Mouse (Mus musculus) right cerebral cortex, postnatal 10 days (tissue): Measurements from ENCODE around the gene Akt1s1.
A peak's percentile ranks its signal among the peaks of the same experiment; 100 is the strongest.
"Not testable (repeated sequence)": the region's sequence is repeated elsewhere in the genome, so short reads cannot be mapped to it uniquely, and the experiment has no call there.

Source experiments
- DNase-seq, 2 experiments: peaks; one replicate each; pipeline ENCODE4 v3.0.0; 2021; ENCODE audit warnings: low spot score in 2 of 2

Gene Akt1s1

DNA sequence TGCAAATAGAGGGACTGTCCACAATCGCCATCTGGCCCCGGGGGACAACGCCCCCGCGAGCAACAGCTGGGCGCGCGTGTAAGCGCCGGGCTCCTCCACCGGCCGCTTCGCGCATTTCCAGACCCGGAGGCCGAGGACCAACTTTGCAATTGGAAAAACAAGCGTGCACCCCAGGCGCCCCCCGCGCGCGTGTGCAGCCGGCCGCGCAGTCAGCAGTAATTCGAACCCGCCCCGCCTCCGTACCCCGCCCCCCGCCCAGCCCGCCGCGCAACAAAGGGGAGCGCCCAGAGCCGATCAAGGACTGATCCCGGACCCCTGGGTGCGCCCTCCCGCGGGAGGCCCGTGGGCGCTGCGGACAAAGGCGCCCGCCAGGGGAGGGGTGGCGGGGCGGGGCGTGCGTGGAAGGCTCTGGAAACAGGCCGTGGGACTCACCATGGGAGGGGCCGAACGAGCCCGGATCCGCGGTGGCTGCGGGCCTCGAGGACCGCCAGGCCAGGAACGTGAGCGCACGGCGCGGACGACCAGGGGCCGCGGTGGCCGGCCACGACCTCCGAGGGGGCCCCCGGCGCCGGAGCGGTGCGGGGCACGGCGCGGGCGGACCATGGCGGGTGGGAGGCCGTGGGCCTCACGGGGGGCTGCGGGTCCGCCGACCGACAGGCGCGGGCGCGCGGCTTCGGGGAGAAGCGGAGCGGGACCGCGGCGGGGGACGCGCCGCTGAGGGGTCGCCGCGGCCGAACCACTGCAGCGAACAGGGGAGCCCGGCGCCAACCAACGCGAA lies 20.3 kb downstream of the Akt1s1 start:
- peak; percentile 70 to 74 for DNase-seq

DNA sequence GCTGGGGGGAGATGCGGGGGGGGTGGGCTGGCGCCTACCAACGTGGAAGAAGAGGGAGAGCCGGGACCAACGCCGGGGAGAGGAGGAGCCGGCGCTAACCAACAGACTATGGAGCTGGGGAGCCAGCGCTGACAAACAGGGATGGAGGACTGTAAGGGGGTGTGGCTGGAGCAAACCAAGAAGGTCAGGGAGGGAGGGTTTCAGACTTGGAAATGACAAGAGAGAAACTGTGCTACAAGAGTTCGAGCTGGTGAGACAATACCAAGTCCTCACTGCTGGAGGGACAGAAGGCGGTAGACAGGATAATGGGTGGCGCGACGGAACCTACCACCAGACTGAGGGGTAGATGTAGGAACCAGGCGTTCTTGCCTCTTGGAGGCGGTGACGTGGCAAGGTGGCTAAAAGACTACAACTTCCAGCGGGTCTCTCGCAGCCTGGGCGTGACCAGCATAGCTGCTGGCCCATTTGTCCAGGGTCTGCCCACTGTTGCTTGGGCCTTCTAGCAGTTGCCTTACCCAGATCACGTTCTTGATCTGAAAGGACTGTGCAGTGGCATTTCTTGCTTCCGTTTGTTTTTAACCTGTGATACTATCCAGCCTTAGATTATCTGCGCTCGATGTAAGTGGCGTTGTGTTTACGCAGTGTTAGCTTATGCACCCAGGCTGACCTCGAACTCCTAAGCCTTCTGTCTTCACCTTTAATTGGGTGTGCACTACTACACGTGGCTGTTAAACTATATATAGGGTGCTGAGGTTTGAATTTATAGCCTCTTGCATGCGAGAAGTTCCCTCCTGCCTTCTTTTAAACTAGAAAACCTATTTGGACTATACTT lies 21.1 kb downstream of the Akt1s1 start, which contains the start of gene Ptov1:
TSS of gene Ptov1 (minus strand) at position 92 of the 832 bp plus-strand sequence.
- DNase-seq: peak; percentile 97 to 99

DNA sequence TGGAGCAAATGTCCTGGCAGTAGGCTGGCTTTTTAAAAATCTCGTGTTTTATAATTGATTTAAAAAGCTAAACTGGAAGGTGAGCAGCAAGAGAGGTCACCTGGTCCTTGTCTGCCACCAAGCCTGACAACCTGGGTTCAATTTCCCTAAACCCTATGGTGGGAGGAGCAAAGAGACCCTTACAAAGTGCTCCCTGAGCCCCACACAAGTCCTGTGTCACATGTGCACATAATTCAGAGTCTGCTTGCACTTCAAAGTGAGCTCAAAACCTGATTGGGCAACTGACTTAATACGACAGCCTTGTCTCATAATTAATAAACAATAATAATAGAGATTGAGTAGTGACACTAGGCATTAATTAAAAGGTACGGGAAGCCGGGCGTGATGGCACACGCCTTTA lies 21.8 kb downstream of the Akt1s1 start:
- DNase-seq: no peak

DNA sequence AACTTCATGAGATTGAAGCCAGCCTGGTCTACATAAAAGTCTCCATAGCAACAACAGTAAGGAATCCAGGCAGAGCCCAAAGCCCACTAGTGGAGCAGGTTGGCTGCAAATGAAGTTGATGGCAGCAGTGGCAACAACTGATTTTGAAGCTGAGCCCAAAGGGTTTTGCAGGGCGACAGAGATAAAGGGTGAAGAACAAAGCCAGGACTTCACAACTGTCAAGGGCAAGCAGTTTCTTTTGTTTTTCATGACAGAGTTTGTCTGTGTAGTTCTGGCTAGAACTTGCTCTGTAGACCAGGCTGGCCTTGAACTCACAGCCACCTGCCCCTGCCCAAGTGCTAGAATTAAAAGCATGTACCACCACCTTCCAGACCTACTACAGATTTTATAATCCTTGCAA lies 22.4 kb downstream of the Akt1s1 start:
- DNase-seq: no peak

DNA sequence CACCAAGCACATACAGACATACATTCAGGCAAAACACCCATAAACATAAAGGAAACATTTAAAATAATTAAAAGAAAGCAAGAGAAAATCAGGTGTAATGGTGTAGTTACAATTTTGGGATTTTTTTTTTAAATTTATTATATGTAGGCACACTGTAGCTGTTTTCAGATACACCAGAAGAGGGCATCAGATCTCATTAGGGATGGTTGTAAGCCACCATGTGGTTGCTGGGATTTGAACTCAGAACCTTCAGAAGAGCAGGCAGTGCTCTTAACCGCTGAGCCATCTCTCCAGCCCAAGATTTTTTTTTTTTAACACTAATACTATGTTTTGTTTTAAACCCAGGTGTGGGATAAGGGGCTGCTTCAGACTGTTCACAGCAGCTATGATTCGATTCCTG lies 23.0 kb downstream of the Akt1s1 start:
- not testable (repeated sequence) for DNase-seq

DNA sequence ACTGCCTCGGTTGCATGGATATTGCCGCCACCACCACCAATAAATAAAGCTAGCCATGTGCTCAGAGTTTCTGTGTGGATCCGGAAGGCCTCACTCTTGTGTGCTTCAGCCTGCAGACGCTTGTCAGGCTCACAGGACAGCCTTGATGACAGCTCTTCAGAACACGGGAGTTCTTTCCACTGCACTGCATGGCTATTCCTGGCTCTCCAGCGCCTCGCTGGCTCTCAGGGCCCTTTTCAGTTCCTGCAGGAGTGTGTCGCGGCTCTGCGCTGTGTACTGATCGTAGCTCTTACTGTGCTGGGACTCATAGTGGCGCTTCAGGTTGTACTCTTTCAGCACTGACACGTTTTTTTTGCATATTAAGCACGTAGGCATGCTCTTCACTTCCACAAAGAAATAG lies 29.0 kb downstream of the Akt1s1 start:
- DNase-seq: no peak

DNA sequence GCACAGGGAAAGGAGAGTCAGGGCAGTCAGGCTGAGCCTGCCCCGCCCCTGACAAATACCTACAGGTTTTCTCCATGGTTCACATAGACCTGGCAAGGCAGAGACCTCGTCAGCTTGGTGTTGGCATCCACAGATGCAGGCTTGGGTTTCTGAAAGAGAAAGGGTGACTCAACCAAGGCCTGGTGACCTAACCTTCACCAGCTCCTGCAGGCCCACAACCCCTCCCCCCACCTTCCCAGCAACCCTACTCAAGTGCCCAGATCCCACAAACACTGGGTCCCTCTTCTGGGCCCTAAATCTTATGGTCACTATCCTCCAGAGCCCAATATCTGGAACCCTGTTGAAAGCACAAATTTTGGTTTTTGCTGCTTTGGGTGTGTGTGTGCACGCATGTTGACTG lies 34.2 kb downstream of the Akt1s1 start:
- DNase-seq: no peak

DNA sequence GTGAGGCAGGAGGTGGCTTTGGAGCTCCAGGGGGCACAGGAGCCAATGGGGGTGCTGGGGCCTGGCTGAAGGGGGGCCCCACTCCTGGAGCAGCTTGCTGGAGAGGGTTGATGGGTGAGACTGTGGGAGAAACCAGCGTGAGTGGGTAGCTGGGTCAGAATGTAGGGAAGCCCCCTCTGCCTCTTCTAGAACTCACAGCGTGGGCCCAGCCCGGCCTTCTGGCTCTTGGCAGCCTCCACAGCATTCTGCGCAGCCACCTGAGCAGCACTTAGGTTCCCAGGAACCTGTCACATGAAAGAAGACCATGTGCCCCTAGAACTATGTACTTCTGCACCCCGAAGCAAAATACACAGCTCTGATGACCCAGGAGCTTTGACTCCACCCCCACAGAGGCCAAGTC lies 35.8 kb downstream of the Akt1s1 start:
- no peak for DNase-seq

DNA sequence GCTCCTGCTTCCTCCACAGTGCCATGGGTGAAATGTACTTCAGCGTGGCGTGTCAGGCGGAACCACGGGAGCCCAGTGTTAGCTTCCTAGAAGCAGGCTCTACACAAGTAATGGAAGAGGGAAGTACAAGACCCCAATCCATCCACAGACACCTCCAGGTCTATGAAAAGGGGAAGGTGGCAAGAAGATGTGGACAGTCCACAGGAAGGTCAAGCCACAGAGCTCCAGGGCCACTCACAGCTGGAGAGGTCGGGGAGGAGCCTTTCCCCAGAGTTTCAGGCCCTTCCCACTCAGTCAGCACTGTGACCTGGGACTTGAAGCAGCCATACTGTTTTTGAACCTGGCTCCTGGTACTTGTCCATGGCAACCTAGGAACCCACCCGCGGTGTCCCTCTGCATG lies 38.2 kb downstream of the Akt1s1 start:
- DNase-seq: no peak

DNA sequence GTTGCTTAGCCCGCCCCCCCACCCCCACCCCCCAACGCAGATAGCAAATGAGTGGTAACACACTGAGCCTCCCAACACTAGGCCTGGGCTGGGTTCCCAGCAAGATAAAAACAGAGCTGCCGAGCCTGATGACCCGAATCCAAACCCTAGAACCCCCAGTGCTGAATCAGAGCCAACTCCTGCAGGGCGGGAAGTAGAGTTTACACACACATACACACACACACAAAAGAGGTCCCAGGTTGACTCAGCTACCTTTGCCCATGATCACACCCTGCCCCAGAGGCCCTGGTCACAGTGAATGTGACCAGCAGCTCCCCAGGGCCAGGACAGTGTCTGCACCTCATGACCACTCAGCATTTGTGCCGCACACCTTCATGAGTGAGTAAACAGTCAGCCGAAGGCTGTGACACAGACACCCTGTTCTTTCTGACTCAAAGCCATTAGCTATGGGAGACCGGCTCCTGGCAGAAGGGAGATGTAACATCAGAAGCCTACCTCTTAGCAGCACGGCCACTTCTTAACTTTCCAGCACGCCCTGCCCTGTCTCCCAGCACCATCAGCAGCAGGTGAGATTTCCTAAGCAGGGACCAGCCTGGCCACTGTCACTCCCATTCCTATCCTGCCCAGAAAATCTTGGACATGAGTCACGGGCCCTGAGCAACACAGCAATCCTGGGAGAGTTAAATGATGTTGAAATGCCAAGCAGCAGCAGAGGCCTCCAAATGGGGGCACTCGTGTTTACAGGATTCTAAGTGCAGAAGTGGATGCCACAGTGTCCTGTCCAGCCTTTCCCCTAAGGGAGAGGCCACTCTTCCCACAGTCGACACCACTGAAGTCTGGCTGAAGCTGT lies 39.7 kb downstream of the Akt1s1 start:
- DNase-seq: no peak

DNA sequence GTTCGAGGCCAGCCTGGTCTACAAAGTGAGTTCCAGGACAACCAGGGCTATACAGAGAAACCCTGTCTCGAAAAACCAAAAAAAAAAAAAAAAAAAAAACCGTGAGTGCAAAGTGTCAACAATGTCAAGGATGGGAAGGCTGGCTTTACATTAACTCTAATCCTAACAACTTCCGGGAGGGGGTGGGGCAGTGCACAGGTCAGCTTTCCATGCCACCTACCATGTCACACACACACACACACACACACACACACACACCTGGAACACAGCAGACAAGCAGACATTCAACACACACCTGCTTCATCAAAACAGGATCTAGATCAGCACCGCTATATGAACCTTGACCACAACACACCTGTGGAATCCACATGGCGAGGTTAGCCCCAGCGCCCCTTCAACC lies 41.4 kb downstream of the Akt1s1 start:
- no peak for DNase-seq

DNA sequence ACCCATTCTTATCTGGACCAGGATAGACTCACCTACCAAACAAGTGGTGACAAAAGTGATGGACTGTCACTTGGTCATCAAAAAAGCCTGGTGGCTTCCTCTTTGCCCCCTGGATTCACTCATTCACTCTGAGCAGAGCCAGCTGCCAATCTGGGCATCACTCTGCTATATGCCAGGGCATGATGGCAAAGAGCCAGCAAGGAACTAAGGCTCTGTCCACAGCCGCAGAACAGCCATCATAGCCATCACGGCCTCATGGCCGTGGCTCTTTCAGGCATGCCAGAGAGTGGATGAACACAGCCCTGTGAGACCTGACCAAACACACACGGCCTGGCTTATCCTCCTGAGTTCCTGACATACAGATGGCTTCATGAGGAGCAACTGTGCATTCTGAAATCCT lies 41.9 kb downstream of the Akt1s1 start:
- peak in 1 of 2 experiments; percentile 53 for DNase-seq

DNA sequence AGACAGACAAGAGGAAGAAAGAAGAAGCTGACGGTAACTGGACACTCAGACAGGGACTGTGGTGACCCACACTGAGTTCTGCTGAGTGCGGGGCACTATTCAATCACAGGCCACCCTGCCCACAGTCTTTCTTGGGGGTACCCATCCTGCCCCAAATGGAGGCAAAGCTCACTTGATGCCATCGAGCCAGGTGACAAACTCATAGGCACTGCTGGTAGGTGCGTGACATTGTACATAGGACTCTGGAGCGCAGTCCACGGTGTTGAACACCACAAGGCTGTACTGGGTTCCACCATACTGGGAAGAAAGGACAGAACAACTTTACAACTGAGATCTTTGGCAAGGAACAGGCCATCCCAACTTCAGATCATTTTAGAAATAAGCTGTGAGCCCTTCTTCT lies 42.8 kb downstream of the Akt1s1 start:
- DNase-seq: no peak

DNA sequence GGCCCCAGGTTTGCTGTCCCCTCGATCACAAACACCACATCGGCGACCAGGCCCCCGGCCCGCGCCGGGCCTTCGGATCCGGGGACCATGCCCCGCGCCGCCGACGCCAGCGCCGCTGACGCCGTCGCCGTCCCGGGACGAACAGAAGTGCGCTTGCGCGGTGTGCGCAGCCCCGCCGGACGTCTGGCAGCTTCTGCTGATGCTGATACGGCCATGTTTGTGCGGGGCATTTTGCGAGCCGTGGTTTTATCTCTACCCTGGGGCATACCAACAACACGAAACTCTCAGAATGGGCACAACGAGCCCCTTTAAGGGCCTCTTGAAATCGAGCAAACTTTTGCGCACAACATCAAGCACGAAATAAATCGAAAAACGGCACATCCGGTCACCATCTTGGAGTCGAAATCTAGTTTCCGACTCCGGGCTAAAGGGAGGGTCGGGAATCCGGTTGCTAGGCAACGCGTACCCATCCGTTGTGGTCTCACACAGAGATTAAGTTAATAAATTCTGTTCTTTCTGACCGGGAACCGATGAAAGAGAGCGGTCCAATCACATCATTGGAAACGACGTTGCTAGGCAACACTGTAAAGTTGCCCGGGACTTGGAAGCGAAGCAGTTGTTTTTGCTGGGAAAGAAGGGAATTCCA lies 43.6 kb downstream of the Akt1s1 start, which contains the start of gene Med25:
TSS of gene Med25 (minus strand) at position 437 of the 646 bp plus-strand sequence.
- peak; percentile 97 to 99 for DNase-seq

DNA sequence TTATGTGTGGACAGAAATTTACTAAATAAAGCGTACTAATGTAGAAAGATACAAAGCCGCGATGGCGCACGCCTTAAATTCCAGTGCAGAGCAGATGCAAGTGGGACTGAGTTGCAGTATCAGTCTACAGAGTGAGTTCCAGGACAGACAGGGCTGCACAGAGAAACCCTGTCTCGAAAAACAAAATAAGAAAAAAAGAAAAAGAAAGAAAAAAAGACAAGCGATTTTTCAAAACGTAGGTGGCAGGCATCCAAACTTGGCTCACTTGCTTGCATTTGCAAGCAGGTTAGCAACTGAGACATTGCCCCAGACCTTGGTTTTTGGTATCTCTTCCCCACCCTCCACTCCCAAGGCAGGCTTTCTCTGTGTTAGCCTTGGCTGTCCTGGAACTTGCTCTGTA lies 44.4 kb downstream of the Akt1s1 start:
- peak in 1 of 2 experiments; percentile 61 for DNase-seq

DNA sequence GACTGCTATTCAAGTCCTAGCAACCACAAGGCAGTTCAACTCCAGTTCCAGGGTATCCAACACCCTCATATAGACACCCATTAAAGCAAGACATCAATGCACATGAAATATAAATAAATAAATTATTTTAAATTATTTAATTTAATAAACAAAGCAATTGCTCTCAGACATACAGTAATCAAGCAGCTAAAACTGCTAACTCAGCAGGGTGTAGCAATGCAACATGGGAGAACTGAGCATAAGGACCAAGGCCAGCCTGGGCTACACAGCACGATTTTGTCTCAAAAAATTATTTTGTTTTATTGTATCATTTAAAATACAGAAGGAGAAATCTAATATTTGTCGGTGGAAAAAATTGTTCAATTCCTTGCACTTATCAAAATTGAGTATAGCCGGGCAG lies 45.4 kb downstream of the Akt1s1 start:
- no peak for DNase-seq

DNA sequence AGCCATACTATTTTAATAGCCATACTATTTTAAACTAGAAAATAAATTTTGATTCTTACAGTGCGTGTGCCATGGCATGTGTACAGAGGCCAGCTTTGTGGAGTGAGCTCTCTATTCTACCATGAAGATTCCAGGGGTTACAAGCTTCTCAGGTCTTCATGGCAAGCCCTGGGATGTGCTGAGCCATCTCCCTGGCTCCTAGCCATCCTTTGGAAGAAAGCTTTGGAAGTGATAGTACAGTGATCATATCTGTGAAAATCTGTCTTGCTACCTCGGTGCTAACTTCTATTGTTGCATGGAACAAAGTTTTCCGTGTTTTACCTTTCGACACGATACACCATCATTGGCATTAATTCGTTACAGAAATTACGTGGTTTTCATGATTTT lies 46.4 kb downstream of the Akt1s1 start:
- no peak for DNase-seq

DNA sequence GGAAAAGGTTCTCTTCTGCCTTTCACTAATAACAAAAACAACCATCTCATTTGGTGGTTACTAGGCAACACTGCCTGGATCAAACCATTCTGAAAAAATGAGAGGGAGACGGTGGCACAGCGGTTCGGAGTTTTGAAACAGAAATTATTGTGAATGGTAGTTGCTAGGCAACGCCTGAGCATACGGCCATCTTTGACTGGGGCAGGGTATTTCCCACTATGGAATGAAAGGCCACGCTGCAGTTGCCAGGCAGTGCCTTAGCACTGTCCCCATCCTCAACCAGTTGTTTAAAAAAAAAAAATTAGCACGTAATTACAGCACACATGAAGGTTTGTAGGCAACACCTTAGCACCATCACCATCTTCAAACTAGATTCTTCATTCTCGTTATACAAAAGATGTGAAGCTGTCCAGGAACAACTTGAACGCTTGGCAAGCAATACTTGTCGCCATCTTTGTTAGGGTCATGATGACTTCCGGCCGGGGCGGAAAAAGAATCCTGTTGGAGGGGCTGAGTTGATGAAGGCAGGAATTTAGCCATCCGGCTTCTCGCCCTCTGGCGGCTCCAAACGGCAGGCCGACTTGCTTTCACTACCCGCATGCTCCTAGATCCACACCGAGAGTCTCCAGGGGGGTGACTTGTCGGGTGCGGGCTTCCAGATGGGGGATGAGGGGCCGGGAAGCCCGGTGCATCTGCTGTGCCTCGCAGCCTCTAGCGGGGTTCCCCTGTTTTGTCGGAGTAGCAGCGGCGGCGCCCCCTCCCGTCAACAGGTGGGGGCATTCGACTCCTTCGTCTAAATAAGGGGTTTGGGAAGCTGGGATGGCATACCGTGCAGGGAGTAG lies 47.0 kb downstream of the Akt1s1 start, which contains the start of gene Fuz:
TSS of gene Fuz (plus strand) at position 487 of the 842 bp plus-strand sequence.
- peak; percentile 96 to 97 for DNase-seq

DNA sequence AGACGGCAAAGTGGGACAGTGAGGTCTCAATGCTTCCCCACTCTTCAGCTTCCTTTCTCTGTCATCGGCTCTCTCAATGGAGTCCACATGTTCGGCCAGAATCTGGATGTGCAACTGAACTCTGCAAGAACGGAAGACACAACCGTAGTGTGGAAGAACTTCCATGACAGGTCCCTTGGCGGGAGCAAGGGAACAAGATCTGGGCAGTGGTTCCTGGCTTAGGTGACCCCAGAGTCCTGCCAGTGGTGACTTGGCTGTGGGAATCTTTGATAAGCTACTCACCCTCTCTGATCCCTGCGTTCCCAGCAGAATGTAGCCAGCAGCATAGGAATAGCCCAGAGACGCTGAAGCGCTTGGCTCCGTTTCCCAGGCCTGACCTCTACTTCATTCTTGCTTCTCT lies 47.7 kb downstream of the Akt1s1 start:
- peak in 1 of 2 experiments; percentile 39 for DNase-seq

DNA sequence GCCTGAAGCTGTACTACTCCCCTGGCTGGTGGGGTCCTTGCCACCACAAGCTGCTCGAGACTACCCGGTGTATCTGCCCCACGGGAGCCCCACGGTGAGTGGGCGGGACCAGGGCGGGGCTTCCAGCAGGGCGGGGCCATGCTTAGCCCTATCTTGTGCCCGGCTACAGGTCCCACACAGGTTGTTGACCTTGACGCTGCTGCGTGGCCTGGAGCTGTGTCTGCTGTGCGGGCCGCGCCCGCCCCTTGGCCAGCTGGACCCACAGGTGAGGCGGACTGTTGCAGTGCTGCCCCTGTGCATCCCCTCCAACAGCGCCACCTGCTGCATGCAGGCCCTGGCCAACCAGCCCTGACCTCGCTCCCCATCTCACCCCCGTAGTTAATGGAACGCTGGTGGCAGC lies 49.8 kb downstream of the Akt1s1 start:
- peak; percentile 45 to 65 for DNase-seq
